Mouse (Mus musculus): ENCODE results near the gene Triobp.

- TF ChIP-seq CTCF (conservative IDR thresholded peaks at IDR 0.05; ENCODE audit: insufficient read depth, insufficient read length, low read depth, low read length) (no peak), POLR2A (IDR thresholded peaks at IDR 0.05; ENCODE audit: low read depth, low read length) (no peak)
These were observed 12.6 kb downstream of the Triobp start for GRCm38 (mm10) chr15:78960088-78960487.

Data from kidney, adult 2 months (tissue).